Mouse (Mus musculus): ENCODE results near the gene Syt13.

DNA sequence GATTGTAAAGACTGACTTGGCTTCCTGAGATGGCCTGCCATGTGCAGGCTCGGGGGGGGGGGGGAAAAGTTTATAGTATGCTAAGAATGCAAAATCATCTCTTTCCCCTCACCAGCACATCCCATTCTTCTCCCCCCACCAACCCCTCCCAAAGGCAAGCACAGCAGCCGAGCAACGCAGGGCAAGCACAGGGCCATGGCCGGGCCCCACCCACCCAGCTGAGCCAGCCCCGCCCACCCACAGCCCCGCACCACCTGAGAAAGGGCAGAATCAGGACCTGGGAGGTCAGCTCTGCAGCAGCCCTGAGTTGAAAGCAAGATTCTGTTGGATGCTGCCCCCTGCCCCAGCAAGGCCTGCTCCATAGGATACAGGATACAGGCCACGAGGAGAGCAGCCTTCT is 70.7 kb downstream of the Syt13 start:
- no peak for TF ChIP-seq CTCF (conservative IDR thresholded peaks at IDR 0.05; ENCODE audit: insufficient read depth, insufficient read length, low read depth, low read length)
- TF ChIP-seq POLR2A (IDR thresholded peaks at IDR 0.05; ENCODE audit: low read depth, low read length) = no peak

Data from kidney, adult 2 months (tissue).